Mouse (Mus musculus): ENCODE measurements at regions not wholly inside any gene's neighbourhood (a gene's known extent, or its start where the extent isn't known, plus 50 kb on each side); places are given as distances from the start of the nearest gene placed in this dataset.
"Not testable (repeated sequence)": the region's sequence is repeated elsewhere in the genome, so short reads cannot be mapped to it uniquely, and the experiment has no call there.

DNA sequence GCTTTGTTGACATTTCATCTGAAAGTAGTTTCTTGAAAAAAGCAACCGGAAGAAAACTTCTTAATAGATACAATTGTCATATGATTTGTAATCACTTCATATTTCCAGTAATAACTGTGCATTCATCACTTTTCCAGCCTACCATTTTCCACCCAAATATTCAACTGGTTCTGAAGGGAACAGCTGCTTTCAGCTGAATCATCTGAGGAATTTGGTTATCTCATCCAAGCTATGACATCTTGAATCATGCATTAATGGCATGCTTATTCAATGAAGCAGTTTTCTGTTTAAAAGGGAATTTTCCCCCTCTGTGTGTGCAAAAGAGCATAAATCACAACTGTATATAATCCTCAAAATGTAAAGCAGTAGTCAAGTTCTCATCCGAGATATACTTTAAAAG, 97.2 kb upstream of the Cdk6 start:
- in situ Hi-C loops (cut with MboI, MseI): not testable (repeated sequence)

DNA sequence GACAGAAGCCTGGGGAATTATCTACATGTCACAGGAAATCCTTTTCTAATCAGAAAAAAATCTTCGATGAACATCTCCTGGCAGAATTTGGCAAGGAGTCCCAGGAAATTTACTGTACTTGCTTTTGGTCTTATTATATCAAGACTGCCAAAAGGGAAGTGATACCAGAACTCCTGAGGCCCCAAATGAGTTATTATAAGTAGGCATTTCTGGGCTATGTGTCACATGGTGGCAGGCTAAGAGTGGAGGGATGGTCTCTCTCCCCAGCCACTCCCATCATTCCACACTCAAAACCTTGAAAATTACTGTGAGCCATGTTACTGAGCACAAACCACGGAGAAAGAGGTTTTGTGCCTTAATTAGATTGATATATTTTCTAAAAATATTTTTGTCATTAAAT, 94.0 kb upstream of the Cdk6 start:
- in situ Hi-C loops (cut with MboI, MseI): no loop called here

DNA sequence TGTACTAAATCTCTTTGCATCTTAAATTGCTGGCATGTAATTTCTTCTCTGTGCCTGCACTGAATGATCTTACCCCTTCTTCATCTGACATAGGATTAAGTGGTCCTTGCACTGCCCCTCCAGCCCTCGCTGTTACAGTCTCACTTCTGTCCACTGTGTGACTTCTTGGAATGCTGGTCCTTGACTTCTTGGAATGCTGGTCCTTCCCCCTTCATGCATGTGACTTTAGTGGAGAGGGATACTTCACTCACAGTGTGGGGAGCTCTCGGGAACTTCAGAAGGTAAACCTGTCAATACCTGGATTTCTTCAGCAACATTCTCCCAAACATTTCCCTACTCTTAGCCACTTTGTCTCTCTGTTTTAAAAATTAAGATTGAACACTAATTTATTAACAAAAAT, 91.0 kb upstream of the Cdk6 start:
- in situ Hi-C loops (cut with MboI, MseI): no loop called here

DNA sequence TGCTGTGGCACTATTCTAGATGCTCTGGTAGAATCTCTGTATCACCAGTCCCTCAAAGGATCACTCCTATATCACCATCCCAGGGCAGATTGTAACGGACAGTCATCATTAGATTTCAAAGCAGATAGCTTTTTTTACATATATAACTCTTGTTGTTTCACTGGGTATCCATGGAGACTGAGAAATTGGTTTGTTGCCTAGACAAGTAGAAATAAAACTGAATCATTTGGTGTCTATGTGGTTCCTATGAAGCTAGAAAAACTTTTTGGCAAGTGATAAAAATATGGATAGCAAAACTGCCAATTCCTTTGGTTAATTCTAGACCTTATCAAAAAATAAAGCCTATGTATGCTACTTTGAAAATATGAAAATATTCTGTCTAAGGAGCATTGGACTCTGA, 81.0 kb upstream of the Cdk6 start:
- in situ Hi-C loops (cut with MboI, MseI): no loop called here

DNA sequence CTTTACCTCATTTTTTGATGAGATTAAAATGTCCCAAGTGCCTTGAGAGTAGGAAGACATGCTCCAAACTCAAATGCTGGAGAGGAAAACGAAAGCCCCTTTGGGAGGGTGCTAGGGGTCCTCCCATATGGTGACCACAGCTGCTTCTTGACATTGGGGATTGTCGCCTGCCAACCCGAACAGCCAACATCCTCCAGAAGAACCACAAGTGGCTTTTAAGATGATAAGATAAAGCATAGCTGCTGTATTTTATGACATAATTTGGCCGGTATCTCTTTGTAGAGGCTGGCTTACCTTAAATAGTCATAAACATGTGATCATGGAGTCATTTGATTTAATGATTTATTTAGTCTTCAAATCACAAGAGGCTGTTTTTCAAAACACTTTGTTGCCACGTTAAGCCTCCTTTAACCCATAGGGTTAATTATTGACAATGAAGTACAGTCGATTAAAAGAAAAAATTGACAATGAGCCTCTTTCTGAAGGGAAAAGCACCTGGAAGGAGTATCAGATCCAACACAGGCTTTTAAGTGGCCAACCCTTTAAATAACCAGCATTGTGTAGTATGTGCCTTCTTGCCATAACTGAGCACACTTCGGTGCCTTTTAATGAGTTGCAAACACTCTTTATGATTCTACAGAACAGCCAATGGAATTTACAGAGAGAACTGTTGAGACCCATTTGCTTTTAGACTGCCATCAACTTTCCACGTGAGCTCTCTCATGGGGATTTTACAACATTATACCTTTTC, 76.1 kb upstream of the Cdk6 start:
- in situ Hi-C loops (cut with MboI, MseI): not testable (repeated sequence)

DNA sequence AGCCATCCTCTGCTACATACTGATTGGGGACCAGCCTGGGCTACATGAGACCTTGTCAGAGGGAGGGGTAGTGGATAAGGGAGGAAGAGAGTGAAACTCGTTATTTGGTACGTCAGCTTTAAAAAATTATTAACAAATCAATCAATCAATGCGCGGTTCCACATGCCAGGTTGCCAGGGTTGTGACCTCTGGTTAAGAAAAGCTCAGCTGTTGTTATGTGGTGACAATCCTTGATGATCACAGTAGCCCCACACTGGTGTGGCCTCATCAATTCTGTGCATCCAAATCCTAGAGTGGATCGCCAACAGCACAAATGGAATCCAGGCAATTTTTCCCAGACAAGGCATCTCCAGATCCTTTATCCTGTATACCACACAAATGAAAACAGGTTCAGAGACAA, 74.3 kb upstream of the Cdk6 start:
- in situ Hi-C loops (cut with MboI, MseI): no loop called here

DNA sequence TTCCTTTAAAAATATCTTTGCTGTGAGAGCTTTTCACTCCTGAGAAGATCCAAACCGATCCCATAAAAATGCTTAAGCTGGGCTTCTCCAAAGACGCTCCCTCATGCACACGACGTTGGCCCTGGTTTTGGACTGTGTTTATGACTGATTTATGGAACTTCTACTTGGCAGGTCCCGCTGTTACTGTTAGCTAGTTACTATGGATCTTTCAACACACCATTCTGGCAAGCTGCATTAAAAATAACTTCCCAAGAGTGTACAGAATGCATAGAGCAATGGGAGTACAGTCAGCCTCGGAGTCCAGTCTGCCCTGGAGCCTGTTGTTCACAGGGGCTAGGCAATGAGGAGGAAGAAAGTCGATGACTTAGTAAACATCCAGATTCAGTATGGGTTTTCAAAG, 71.5 kb upstream of the Cdk6 start:
- in situ Hi-C loops (cut with MboI, MseI): no loop called here

DNA sequence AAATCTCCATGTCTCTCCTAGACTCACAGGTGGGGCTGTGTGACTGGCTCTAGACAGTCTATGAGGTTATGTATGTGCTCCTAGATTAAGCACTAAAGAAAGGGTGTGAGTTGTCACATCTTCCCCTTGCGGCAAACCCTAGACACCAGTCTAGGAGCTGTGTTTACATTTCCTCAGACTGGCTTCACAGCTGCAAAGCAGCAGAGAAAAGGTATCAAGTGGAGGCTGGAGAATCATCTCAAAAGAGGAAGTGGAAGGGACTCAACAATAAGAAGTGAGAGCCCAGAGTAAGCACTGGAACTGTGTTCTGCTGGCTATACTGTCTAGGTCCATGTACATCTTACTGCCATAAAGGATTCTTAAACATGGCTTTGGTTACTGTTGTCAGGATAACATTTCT, 68.1 kb upstream of the Cdk6 start:
- in situ Hi-C loops (cut with MboI, MseI): not testable (repeated sequence)

DNA sequence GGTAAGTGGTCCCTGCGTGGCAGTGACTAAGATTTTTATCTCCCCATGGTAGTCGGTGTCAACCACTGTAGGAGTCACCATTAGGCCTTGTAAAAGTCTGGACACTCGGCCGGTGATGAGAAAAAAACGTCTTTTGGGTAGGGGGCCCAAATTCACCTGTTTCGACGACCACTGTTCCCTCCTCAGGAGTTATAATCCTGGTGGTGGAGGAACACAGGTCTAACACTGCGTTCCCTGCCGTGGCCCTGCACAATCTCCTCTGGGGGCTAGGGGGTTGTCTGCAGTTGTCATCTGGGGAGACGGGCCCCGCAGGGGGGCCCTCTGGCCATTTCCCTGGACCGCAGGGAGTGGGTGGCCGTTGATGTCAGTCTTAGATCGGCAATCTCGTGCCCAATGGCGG, 64.0 kb upstream of the Cdk6 start:
- in situ Hi-C loops (cut with MboI, MseI): not testable (repeated sequence)

DNA sequence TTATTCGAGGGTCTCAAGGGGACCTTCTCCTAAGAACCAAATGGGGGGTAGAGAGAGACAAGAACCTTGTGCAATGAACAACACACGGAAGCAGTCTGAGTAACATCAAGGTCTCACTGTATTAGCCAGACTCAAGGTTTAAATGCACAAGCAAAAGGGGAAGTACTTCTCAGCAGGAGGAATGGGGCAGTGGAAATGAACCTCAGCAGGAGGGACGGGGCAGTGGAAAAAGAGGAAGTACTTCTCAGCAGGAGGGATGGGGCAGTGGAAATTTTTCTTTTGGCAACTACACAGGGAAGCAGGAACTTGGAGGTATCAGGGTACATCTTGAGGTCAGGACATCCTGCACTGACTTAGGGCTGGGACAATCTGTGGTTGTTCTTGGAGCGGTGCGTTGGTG, 62.3 kb upstream of the Cdk6 start:
- in situ Hi-C loops (cut with MboI, MseI): not testable (repeated sequence)

DNA sequence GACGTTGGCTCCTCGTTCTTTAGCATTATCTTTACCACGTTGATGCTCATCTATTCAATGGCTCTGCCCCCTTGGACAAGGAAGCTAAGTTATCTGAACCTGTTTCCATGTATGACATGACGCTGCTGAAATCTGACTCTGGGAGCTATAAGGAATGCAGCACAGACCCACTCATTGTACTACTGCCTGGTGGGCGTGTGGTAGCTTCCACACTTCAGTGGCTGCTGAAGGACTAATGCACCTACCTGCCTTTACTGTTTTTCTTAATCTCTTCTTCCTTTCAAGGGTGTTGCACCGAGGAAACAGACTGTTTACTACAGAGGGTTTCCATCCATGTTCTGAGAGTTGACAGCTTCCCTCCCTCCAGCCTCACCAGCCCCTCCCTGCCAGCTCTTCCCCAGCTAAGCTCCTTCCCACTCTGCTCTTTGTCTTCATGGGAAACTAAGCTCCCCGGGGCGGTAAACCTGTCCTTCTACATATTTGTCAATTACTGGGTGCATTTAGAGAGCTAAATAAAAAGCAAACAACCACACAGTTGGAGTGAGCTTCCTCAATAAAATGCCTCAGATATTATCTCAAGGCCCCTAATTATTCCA, 59.3 kb upstream of the Cdk6 start:
- in situ Hi-C loops (cut with MboI, MseI): not testable (repeated sequence)

DNA sequence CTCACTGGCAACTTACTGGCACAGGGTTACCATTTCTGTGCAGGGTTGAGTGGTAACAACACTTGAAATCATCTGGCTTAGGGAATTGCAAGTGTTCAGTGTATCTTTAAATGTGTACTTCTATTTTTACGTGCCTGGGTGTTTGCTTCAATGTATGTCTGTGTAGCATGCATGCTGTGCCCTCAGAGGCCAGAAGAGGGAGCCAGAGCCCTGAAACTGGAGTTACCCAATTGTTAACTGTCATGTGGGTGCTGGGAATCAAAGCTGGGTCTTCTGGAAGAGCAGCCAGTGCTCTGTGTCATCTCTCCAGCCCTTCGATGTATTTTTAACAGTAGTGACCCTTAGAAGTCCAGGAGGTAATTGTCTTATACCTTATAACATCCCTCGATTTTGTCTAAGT, 58.2 kb upstream of the Cdk6 start:
- in situ Hi-C loops (cut with MboI, MseI): no loop called here

DNA sequence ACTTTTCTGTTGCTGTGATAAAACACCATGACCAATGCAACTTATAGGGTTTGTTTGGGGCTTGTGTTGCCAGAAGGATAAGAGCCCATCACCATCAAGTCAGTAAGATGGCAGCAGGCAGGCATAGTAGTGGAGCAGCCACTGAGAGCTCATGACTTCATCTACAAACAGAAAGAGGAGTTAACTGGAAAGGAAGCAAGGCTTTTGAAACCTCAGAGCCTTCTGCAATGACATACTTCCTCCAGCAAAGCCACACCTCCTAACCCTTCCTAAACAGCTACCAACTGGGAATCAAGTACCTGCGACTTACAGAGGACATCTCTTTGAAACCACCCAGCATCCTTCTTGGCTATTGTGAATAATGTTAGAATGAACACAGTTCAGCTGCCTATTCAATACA, 57.0 kb upstream of the Cdk6 start:
- in situ Hi-C loops (cut with MboI, MseI): not testable (repeated sequence)

DNA sequence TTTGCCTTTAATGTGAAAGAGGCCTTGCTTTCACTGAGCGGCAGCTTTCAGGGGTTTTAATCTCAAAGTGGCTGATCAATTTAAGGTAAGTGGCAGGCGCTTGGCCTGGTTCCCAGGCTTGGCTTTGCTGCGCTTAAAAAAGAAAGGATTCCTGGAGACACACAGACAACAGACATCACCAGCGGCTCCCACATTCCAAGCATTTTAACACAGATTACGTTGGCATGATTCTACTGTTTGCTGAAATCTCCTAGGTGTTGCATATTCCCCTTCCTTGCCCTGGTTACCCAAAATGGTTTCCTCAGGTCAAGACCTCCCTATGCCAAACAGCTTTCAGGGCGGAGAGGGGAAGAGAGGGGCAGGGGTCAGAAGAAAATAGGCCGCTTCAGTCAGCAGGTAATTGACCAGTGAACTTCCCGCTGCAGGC, 51.3 kb upstream of the Cdk6 start:
- in situ Hi-C loops (cut with MboI, MseI): not testable (repeated sequence)

Measured in regulatory T cell (primary cell).